Mouse (Mus musculus): Measurements from ENCODE around the gene Tenm4. TPM values are rescaled to one million over a fixed set of nuclear protein-coding genes. Genes with fewer than 3 reads are reported as not detected.

The Tenm4 gene
- total and polyA plus RNA-seq, 3 experiments = 0.03 to 0.26 (median 0.04) TPM

GRCm38 (mm10) chr7:96751236-96751635, 580.2 kb downstream of the Tenm4 start:
- Histone ChIP-seq H3K4me3 (replicated peaks in 1 of 3; ENCODE audit: low read depth in 2 of 3, low read length in 2 of 3, poor library complexity in 1 of 3) (no peak overlapping the region), H3K27me3 (replicated peaks) (no peaks in the 10 kb centered on the region), H3K9ac (ENCODE audit: insufficient read depth, low read depth) (no peak overlapping the region), H3K4me1 (ENCODE audit: control insufficient read depth in 1 of 2, insufficient read depth in 2 of 2) (peaks cover 0 to 26% of the 10 kb centered on the region in 2 experiments; a peak in 3 of 4 replicates), H3K79me2 (replicated peaks; ENCODE audit: control insufficient read depth, extremely low read depth, insufficient read depth, poor library complexity, severe bottlenecking) (no peaks in the 10 kb centered on the region), H3K9me3 (replicated peaks; ENCODE audit: low read length) (no peaks in the 10 kb centered on the region), H3K36me3 (replicated peaks in 1 of 2; ENCODE audit: control insufficient read depth in 1 of 2, insufficient read depth in 1 of 2, low read length in 1 of 2) (no peaks in the 10 kb centered on the region), H3K27ac (ENCODE audit: insufficient read depth, low read depth) (no peak overlapping the region), H3K4me2 (ENCODE audit: insufficient read depth, low read depth, poor library complexity, severe bottlenecking) (no peak overlapping the region)
- no peak for DNase-seq (ENCODE audit: extremely low read depth)
- dilution Hi-C loops (cut with MboI; ENCODE audit: extremely low pct_ligation_motif_present, extremely low pct_unique_long_range_greater_than_20kb, low sequenced_read_pairs) (no loop called here), in situ Hi-C loops (cut with MboI; ENCODE audit: low pct_ligation_motif_present, low pct_unique_long_range_greater_than_20kb, low sequenced_read_pairs) (loop anchor here (25.0 kb wide), 1 partner anchor 189 kb away; no protein-coding TSS in a partner anchor)
- TF ChIP-seq POLR2A (IDR thresholded peaks at IDR 0.05; ENCODE audit: low read depth, low read length) (no peak), RCOR1 (conservative IDR thresholded peaks at IDR 0.05; ENCODE audit: low read depth, low read length) (no peak), MEF2A (IDR thresholded peaks at IDR 0.05; ENCODE audit: borderline replicate concordance, low read depth, low read length) (no peak), ETS1 (conservative IDR thresholded peaks at IDR 0.05; ENCODE audit: low read depth, low read length) (no peak)

GRCm38 (mm10) chr7:96752776-96753175, 581.7 kb downstream of the Tenm4 start:
- H3K27me3 ChIP-seq (replicated peaks) = no peaks in the 10 kb centered on the region
- in situ Hi-C loops (cut with MboI; ENCODE audit: low pct_ligation_motif_present, low pct_unique_long_range_greater_than_20kb, low sequenced_read_pairs) = loop anchor here (25.0 kb wide), 1 partner anchor 190 kb away; no protein-coding TSS in a partner anchor
- no peak for DNase-seq (ENCODE audit: extremely low read depth)
- dilution Hi-C loops (cut with MboI; ENCODE audit: extremely low pct_ligation_motif_present, extremely low pct_unique_long_range_greater_than_20kb, low sequenced_read_pairs) = no loop called here
- no peak overlapping the region for H3K9ac ChIP-seq (ENCODE audit: insufficient read depth, low read depth)
- H3K36me3 ChIP-seq (replicated peaks in 1 of 2; ENCODE audit: control insufficient read depth in 1 of 2, insufficient read depth in 1 of 2, low read length in 1 of 2) = no peaks in the 10 kb centered on the region
- TF ChIP-seq TBP (conservative IDR thresholded peaks at IDR 0.05; ENCODE audit: low read depth, low read length) = no peak
- TF ChIP-seq MAFK (IDR thresholded peaks at IDR 0.05; ENCODE audit: insufficient replicate concordance, low read length) = no peak
- TF ChIP-seq NELFE (IDR thresholded peaks at IDR 0.05; ENCODE audit: low read depth, low read length) = no peak
- no peak for TF ChIP-seq ZNF384 (IDR thresholded peaks at IDR 0.05; ENCODE audit: low read depth, low read length)
- no peak for TF ChIP-seq RCOR1 (conservative IDR thresholded peaks at IDR 0.05; ENCODE audit: low read depth, low read length)
- no peak for TF ChIP-seq CHD2 (IDR thresholded peaks at IDR 0.05; ENCODE audit: low read length)
- TF ChIP-seq PAX5 (IDR thresholded peaks at IDR 0.05; ENCODE audit: low read length) = no peak
- no peak for TF ChIP-seq ETS1 (conservative IDR thresholded peaks at IDR 0.05; ENCODE audit: low read depth, low read length)
- no peak for TF ChIP-seq ZKSCAN1 (IDR thresholded peaks at IDR 0.05; ENCODE audit: borderline replicate concordance, low read depth, low read length)
- TF ChIP-seq JUN (IDR thresholded peaks at IDR 0.05; ENCODE audit: insufficient read depth, low read depth, low read length) = no peak
- no peak for TF ChIP-seq POLR2AphosphoS2 (IDR thresholded peaks at IDR 0.05; ENCODE audit: low read depth, low read length)
- no peak for TF ChIP-seq GABPA (IDR thresholded peaks at IDR 0.05; ENCODE audit: insufficient replicate concordance, low read depth, low read length)
- TF ChIP-seq EP300 (IDR thresholded peaks at IDR 0.05; ENCODE audit: low read length) = no peak
- TF ChIP-seq POLR2A (IDR thresholded peaks at IDR 0.05; ENCODE audit: low read depth, low read length) = no peak
- TF ChIP-seq ZC3H11A (IDR thresholded peaks at IDR 0.05; ENCODE audit: low read depth, low read length) = no peak
- H3K4me2 ChIP-seq (ENCODE audit: insufficient read depth, low read depth, poor library complexity, severe bottlenecking) = no peak overlapping the region
- H3K4me1 ChIP-seq (ENCODE audit: control insufficient read depth in 1 of 2, insufficient read depth in 2 of 2) = peaks cover 0 to 41% of the 10 kb centered on the region in 2 experiments; a peak in 3 of 4 replicates
- no peaks in the 10 kb centered on the region for H3K9me3 ChIP-seq (replicated peaks; ENCODE audit: low read length)
- H3K27ac ChIP-seq (ENCODE audit: insufficient read depth, low read depth) = no peak overlapping the region
- H3K4me3 ChIP-seq (replicated peaks in 1 of 3; ENCODE audit: low read depth in 2 of 3, low read length in 2 of 3, poor library complexity in 1 of 3) = no peak overlapping the region
- no peaks in the 10 kb centered on the region for H3K79me2 ChIP-seq (replicated peaks; ENCODE audit: control insufficient read depth, extremely low read depth, insufficient read depth, poor library complexity, severe bottlenecking)

Data from CH12.LX (cell line).